Mouse (Mus musculus) G1E (cell line): ENCODE data around the gene Ms4a8a. TPM values are rescaled to one million over a fixed set of nuclear protein-coding genes. Genes with fewer than 3 reads are reported as not detected.
"Not testable (repeated sequence)": the region's sequence is repeated elsewhere in the genome, so short reads cannot be mapped to it uniquely, and the experiment has no call there.

Source experiments
- ATAC-seq: 2 replicates; pipeline ENCODE4 v1.8.0; 2016; ENCODE audit warnings: mild to moderate bottlenecking; ENCODE audit not compliant: insufficient number of reproducible peaks, poor library complexity, low FRiP score, severe bottlenecking; ENCODE audit errors: extremely low read depth
- DNase-seq: peaks from one replicate; pipeline ENCODE4 v3.0.0; 2012; ENCODE audit warnings: low spot score
- H3K27me3 ChIP-seq: 2 replicates; pipeline ENCODE4 v1.6.1; 2012; ENCODE audit warnings: mild to moderate bottlenecking, low read length, inconsistent platforms; ENCODE audit not compliant: insufficient read depth
- H3K36me3 ChIP-seq: replicated peaks from 2 replicates; pipeline ENCODE3; 2012; ENCODE audit warnings: mild to moderate bottlenecking, inconsistent platforms
- H3K4me1 ChIP-seq: 2 replicates; pipeline ENCODE4 v1.6.1; 2012; ENCODE audit warnings: low read depth, low read length, inconsistent platforms, mixed read lengths; ENCODE audit not compliant: insufficient read depth
- H3K4me3 ChIP-seq: 2 replicates; pipeline ENCODE4 v1.5.1; 2012; ENCODE audit warnings: low read depth, mild to moderate bottlenecking, inconsistent platforms, low read length, moderate library complexity, mixed read lengths
- H3K9me3 ChIP-seq: replicated peaks from 2 replicates; pipeline ENCODE4 v1.6.1; 2012; ENCODE audit warnings: inconsistent platforms
- CTCF ChIP-seq: IDR thresholded peaks from 2 replicates; pipeline ENCODE4 v1.5.1; 2012; ENCODE audit warnings: low read depth, low read length, inconsistent platforms, mixed read lengths
- GATA1 ChIP-seq: IDR thresholded peaks from 2 replicates; pipeline ENCODE4 v1.6.1; 2012; ENCODE audit warnings: borderline replicate concordance, low read length, inconsistent platforms, mixed read lengths
- GATA2 ChIP-seq: IDR thresholded peaks from 2 replicates; pipeline ENCODE4 v1.6.1; 2012; ENCODE audit warnings: low read depth, low read length, inconsistent platforms, borderline replicate concordance
- POLR2AphosphoS5 ChIP-seq: IDR thresholded peaks from 2 replicates; pipeline ENCODE4 v1.6.1; 2012; ENCODE audit warnings: low read depth, low read length, inconsistent platforms; ENCODE audit not compliant: insufficient replicate concordance
- TAL1 ChIP-seq: conservative IDR thresholded peaks from 2 replicates; pipeline ENCODE4 v1.6.1; 2012; ENCODE audit warnings: low read depth, low read length, inconsistent platforms, mixed read lengths
- polyA plus RNA-seq: library from polyadenylated mRNA; stranded (reverse); fragments of >175 nt; gene quantifications from 2 replicates; pipeline ENCODE4 v1.2.3, GENCODE M21; 2012
- total RNA-seq, 2 experiments: library from RNA; stranded (forward) in 1 of 2; stranded (reverse) in 1 of 2; fragments of 200-1000 nt in 1 of 2; fragments of >200 nt in 1 of 2; fragmentation: Nextera tagmentation in 1 of 2; gene quantifications; 2 replicates each; pipeline ENCODE4 v1.2.3; 2014 to 2017

The Ms4a8a gene
- total and polyA plus RNA-seq, 3 experiments = not detected

DNA sequence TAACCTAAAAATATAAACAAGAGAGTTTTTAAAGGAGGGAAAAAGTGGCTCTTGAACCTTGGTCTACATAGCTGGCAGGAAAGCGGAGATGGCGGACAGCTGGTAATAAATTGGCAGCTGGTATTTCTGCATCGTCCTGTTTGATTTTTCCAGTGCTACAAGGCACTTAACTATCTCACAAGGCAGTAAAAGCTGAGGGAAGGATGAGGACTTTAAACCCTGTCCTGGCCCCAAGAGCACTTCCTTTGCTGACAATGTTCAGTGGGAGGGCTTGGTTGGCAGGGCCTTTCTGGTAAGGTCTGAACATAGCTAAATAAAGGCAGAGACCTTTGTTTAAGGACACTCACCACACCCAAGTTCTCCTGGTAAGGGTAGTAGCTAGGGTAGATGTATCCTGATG lies 10.5 kb downstream of the Ms4a8a start:
- Histone ChIP-seq H3K27me3 (0 out of 2 replicates have a peak, but pooled peaks cover 6% of the 10 kb centered on the region), H3K4me3 (no peak overlapping the region), H3K4me1 (no peaks in the 10 kb centered on the region), H3K9me3 (no peaks in the 10 kb centered on the region), H3K36me3 (no peaks in the 10 kb centered on the region)
- DNase-seq (no peak), ATAC-seq (no peak)
- no peak for TF ChIP-seq POLR2AphosphoS5
- TF ChIP-seq CTCF = no peak
- no peak for TF ChIP-seq GATA1
- TF ChIP-seq TAL1 = no peak
- no peak for TF ChIP-seq GATA2

- 0 out of 2 replicates have a peak, but pooled peaks cover 2% of the 10 kb centered on the region for H3K27me3 ChIP-seq
- no peak overlapping the region for H3K4me3 ChIP-seq
- no peaks in the 10 kb centered on the region for H3K4me1 ChIP-seq
- ATAC-seq (no peak), DNase-seq (no peak)
- TF ChIP-seq CTCF = no peak
- TF ChIP-seq TAL1 = no peak
- TF ChIP-seq GATA2 = no peak
- TF ChIP-seq POLR2AphosphoS5 = no peak
- no peaks in the 10 kb centered on the region for H3K9me3 ChIP-seq
- no peaks in the 10 kb centered on the region for H3K36me3 ChIP-seq
Observed at GRCm38 (mm10) chr19:11065202-11065875, 15.6 kb downstream of the Ms4a8a start.

DNA sequence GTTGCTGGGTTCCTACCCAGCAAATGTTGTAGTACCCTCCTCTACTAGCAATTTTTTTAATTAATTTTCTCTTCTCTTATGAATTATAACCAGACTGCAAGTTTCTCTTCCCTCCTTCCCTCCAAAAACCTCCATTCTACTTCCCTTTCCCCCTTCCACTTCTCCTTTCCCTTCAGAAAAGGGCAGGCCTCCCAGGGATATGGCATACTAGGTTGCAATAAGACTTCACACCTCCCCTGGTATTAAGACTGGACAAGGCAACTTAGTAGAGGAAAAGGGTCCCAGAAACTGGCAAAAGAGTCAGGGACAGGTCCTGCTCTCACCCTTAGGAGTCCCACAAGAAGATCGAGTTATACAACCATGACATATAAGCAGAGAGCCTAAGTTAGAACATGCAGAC lies 20.0 kb downstream of the Ms4a8a start:
- Histone ChIP-seq H3K9me3 (no peaks in the 10 kb centered on the region), H3K36me3 (no peaks in the 10 kb centered on the region), H3K4me3 (no peak overlapping the region), H3K27me3 (no peaks in the 10 kb centered on the region), H3K4me1 (no peaks in the 10 kb centered on the region)
- no peak for ATAC-seq
- TF ChIP-seq CTCF (no peak), TAL1 (no peak), GATA2 (no peak), GATA1 (no peak), POLR2AphosphoS5 (no peak)
- DNase-seq = no peak

GRCm38 (mm10) chr19:11059967-11060366 lies 20.9 kb downstream of the Ms4a8a start:
- Histone ChIP-seq H3K27me3 (no peaks in the 10 kb centered on the region), H3K9me3 (no peaks in the 10 kb centered on the region), H3K36me3 (no peaks in the 10 kb centered on the region), H3K4me1 (no peaks in the 10 kb centered on the region), H3K4me3 (no peak overlapping the region)
- DNase-seq = no peak
- no peak for ATAC-seq
- TF ChIP-seq GATA1 = no peak
- TF ChIP-seq CTCF = no peak
- no peak for TF ChIP-seq TAL1
- no peak for TF ChIP-seq POLR2AphosphoS5
- no peak for TF ChIP-seq GATA2

- H3K4me3 ChIP-seq, H3K9me3 ChIP-seq, DNase-seq, H3K27me3 ChIP-seq, H3K4me1 ChIP-seq, ATAC-seq, H3K36me3 ChIP-seq: not testable (repeated sequence)
Observed at GRCm38 (mm10) chr19:11055700-11056099, 25.2 kb downstream of the Ms4a8a start.

DNA sequence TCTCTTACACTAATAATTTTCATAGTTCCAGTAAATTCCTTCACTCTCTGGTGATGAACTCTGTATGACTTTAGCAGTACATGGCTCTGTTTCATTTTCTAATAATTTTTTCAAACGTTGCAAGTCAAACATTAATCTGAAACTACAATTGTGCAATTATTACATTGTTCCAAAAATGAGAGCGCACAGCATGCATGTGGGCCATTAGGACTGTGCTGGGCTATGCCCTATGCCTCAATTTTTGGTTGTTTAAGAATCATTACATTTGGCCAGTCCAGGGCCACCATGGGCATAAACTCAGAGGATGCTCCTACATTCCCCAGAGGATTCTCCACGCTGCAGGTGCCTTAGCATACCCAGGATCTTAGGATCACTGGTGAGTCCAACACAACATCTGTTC lies 27.6 kb downstream of the Ms4a8a start:
- H3K36me3 ChIP-seq = no peaks in the 10 kb centered on the region
- peaks cover 3% of the 10 kb centered on the region; the same call in 1 of the 2 replicates for H3K27me3 ChIP-seq
- ATAC-seq (no peak), DNase-seq (no peak)
- H3K9me3 ChIP-seq = no peaks in the 10 kb centered on the region
- TF ChIP-seq POLR2AphosphoS5 (no peak), GATA1 (no peak), GATA2 (no peak), CTCF (no peak), TAL1 (no peak)
- no peak overlapping the region for H3K4me3 ChIP-seq
- no peaks in the 10 kb centered on the region for H3K4me1 ChIP-seq
